Mouse (Mus musculus) MEL (cell line): ENCODE results near the gene Nfyb. TPM values are rescaled to one million over a fixed set of nuclear protein-coding genes. Genes with fewer than 3 reads are reported as not detected.
A peak's percentile ranks its signal among the peaks of the same experiment; 100 is the strongest.

Source experiments
- E2F4 ChIP-seq: IDR thresholded peaks from 2 replicates; pipeline ENCODE4 v1.6.1; 2011; ENCODE audit warnings: low read depth, low read length, improper control_type of control experiment, borderline replicate concordance
- ETS1 ChIP-seq: IDR thresholded peaks from 2 replicates; pipeline ENCODE4 v1.6.1; 2012; ENCODE audit warnings: low read depth, mild to moderate bottlenecking, inconsistent platforms, low read length, improper control_type of control experiment, moderate library complexity
- GATA1 ChIP-seq: IDR thresholded peaks from 2 replicates; pipeline ENCODE4 v1.6.1; 2011; ENCODE audit warnings: low read depth, low read length, improper control_type of control experiment
- NRF1 ChIP-seq: IDR thresholded peaks from 2 replicates; pipeline ENCODE4 v1.6.1; 2014; ENCODE audit warnings: low read depth, mild to moderate bottlenecking, inconsistent platforms, low read length, improper control_type of control experiment, moderate library complexity; ENCODE audit not compliant: poor library complexity, insufficient read depth, severe bottlenecking
- POLR2A ChIP-seq, 2 experiments: IDR thresholded peaks; 2 replicates each; pipeline ENCODE4 v1.6.1; 2011 to 2012; ENCODE audit warnings: low read length in 2 of 2, mild to moderate bottlenecking in 2 of 2, control low read depth in 1 of 2, improper control_type of control experiment in 1 of 2, low read depth in 1 of 2, moderate library complexity in 1 of 2; ENCODE audit not compliant: control insufficient read depth in 1 of 2, insufficient read depth in 1 of 2, poor library complexity in 1 of 2
- POLR2AphosphoS5 ChIP-seq: IDR thresholded peaks from 2 replicates; pipeline ENCODE4 v1.6.1; 2012; ENCODE audit warnings: low read depth, borderline replicate concordance, mild to moderate bottlenecking, inconsistent platforms, low read length, moderate library complexity, mixed read lengths
- USF1 ChIP-seq: IDR thresholded peaks from 2 replicates; pipeline ENCODE4 v1.6.1; 2014; ENCODE audit warnings: low read depth, mild to moderate bottlenecking, inconsistent platforms, low read length, improper control_type of control experiment, moderate library complexity
- USF2 ChIP-seq, 2 experiments: IDR thresholded peaks; 2 replicates each; pipeline ENCODE4 v1.6.1; 2011 to 2012; ENCODE audit warnings: improper control_type of control experiment in 2 of 2, low read length in 2 of 2, borderline replicate concordance in 1 of 2, inconsistent platforms in 1 of 2, low read depth in 1 of 2, mild to moderate bottlenecking in 1 of 2; ENCODE audit not compliant: insufficient read depth in 1 of 2
- ZC3H11A ChIP-seq: IDR thresholded peaks from 2 replicates; pipeline ENCODE4 v1.6.1; 2012; ENCODE audit warnings: low read depth, mild to moderate bottlenecking, inconsistent platforms, low read length, improper control_type of control experiment
- polyA plus RNA-seq, 2 experiments: library from polyadenylated mRNA; stranded (reverse) in 1 of 2; unstranded in 1 of 2; fragments of >175 nt in 1 of 2; fragments of >200 nt in 1 of 2; gene quantifications; 2 replicates each; pipeline versions ENCODE4 v1.2.1 to v1.2.4; 2012; ENCODE audit warnings: low replicate concordance in 2 of 2, low read depth in 1 of 2; ENCODE audit not compliant: insufficient read length in 2 of 2, insufficient read depth in 1 of 2, missing spikeins in 1 of 2
- total RNA-seq: library from RNA; depleted of rRNA; stranded (reverse); fragments of 300-350 nt; gene quantifications from 2 replicates; pipeline ENCODE4 v1.2.3, GENCODE M21; 2012; rRNA removed

Nfyb gene
- total and polyA plus RNA-seq, 3 experiments, result 32.6 to 38.3 TPM; not detected in 1

- TF ChIP-seq E2F4 (no peak), POLR2A (IDR thresholded peaks at IDR 0.05; ENCODE audit: control insufficient read depth in 1 of 2, insufficient read depth in 1 of 2, low read depth in 1 of 2, low read length in 2 of 2, poor library complexity in 1 of 2) (peak; percentile 70 to 77), ETS1 (peak; percentile 42), NRF1 (0 out of 2 replicates have a peak, but pooled peaks have one; percentile 41), POLR2AphosphoS5 (no peak), ZC3H11A (no peak), USF2 (IDR thresholded peaks at IDR 0.05; ENCODE audit: borderline replicate concordance in 1 of 2, insufficient read depth in 1 of 2, low read depth in 1 of 2, low read length in 2 of 2) (peak; percentile 18 to 79; a peak in 3 of 4 replicates), USF1 (peak; percentile 98), GATA1 (no peak)
- TF ChIP-seq, all 39 proteins: peak for 13
Measured at GRCm38 (mm10) chr10:82698712-82699261, 65.2 kb downstream of the Nfyb start (continued).

Other genes starting within 250 kb of the Nfyb start
- gene 1190007I07Rik, start 140.9 kb downstream of the Nfyb start, total RNA-seq, result 29.0 and 33.1 TPM in 2 replicates
- 100 to 1,000 TPM in 1 of 2 experiments, 10 to 100 TPM in 1; 49.7 to 823 TPM for gene 1190007I07Rik, start 140.9 kb downstream of the Nfyb start, polyA plus RNA-seq
- gene Tdg, start 134.3 kb downstream of the Nfyb start, total RNA-seq, result 27.6 and 30.0 TPM in 2 replicates
- gene Tdg, start 134.3 kb downstream of the Nfyb start, polyA plus RNA-seq, result 10 to 100 TPM in 1 of 2 experiments, not detected in 1; 79.1 TPM
- 0.15 and 0.23 TPM in 2 replicates for gene Glt8d2, start 73.5 kb downstream of the Nfyb start, total RNA-seq
- gene Glt8d2, start 73.5 kb downstream of the Nfyb start, polyA plus RNA-seq, result under 1 TPM in 1 of 2 experiments, not detected in 1; 0.54 TPM
- 21.0 and 22.9 TPM in 2 replicates for gene Hcfc2, start 68.0 kb downstream of the Nfyb start, total RNA-seq
- 10 to 100 TPM in 1 of 2 experiments, not detected in 1; 20.9 TPM for gene Hcfc2, start 68.0 kb downstream of the Nfyb start, polyA plus RNA-seq
- gene Txnrd1, start 69.8 kb upstream of the Nfyb start, total RNA-seq, result 91.6 and 102 TPM in 2 replicates
- 100 to 1,000 TPM in 1 of 2 experiments, not detected in 1; 127 TPM for gene Txnrd1, start 69.8 kb upstream of the Nfyb start, polyA plus RNA-seq
- 1.2 and 1.3 TPM in 2 replicates for gene Eid3, start 102.5 kb upstream of the Nfyb start, total RNA-seq
- gene Eid3, start 102.5 kb upstream of the Nfyb start, polyA plus RNA-seq, result 1 to 10 TPM in 1 of 2 experiments, not detected in 1; 1.2 TPM
- gene Chst11, start 221.4 kb upstream of the Nfyb start, total RNA-seq, result 3.1 and 4.5 TPM in 2 replicates
- gene Chst11, start 221.4 kb upstream of the Nfyb start, polyA plus RNA-seq, result 10 to 100 TPM in 1 of 2 experiments, not detected in 1; 10.6 TPM